Mouse (Mus musculus) bone marrow macrophage, adult 2 months (primary cell): ENCODE measurements at regions not wholly inside any gene's neighbourhood (a gene's known extent, or its start where the extent isn't known, plus 50 kb on each side); places are given as distances from the start of the nearest gene placed in this dataset.

ENCODE experiments used
- CTCF ChIP-seq: IDR thresholded peaks from 2 replicates; pipeline ENCODE4 v1.5.1; 2012; ENCODE audit warnings: low read depth, mild to moderate bottlenecking, low read length, moderate library complexity
- POLR2A ChIP-seq: IDR thresholded peaks from 2 replicates; pipeline ENCODE4 v1.6.1; 2012; ENCODE audit warnings: mild to moderate bottlenecking, low read depth, low read length, borderline replicate concordance

- TF ChIP-seq CTCF (no peak), POLR2A (no peak)
Measured at GRCm38 (mm10) chr10:117441979-117442803, 62.4 kb upstream of the Cpsf6 start.
